Mouse (Mus musculus): ENCODE data around the gene Susd1.
A peak's percentile ranks its signal among the peaks of the same experiment; 100 is the strongest.
"Not testable (repeated sequence)": the region's sequence is repeated elsewhere in the genome, so short reads cannot be mapped to it uniquely, and the experiment has no call there.

The Susd1 gene

GRCm38 (mm10) chr4:59286351-59286750 is 152.1 kb downstream of the Susd1 start:
- DNase-seq (ENCODE audit: low read depth, low spot score) = not testable (repeated sequence)

- peak; percentile 63 for DNase-seq (ENCODE audit: low read depth, low spot score)
Measured at GRCm38 (mm10) chr4:59282699-59283487, 155.5 kb downstream of the Susd1 start.

GRCm38 (mm10) chr4:59282137-59282536 is 156.3 kb downstream of the Susd1 start:
- no peak for DNase-seq (ENCODE audit: low read depth, low spot score)

- no peak for DNase-seq (ENCODE audit: low read depth, low spot score)
Measured at GRCm38 (mm10) chr4:59280876-59281275, 157.6 kb downstream of the Susd1 start.

- no peak for DNase-seq (ENCODE audit: low read depth, low spot score)
Measured at GRCm38 (mm10) chr4:59279111-59279510, 159.3 kb downstream of the Susd1 start.

GRCm38 (mm10) chr4:59278410-59278809 is 160.0 kb downstream of the Susd1 start:
- DNase-seq (ENCODE audit: low read depth, low spot score) = no peak

- DNase-seq (ENCODE audit: low read depth, low spot score) = no peak
Measured at GRCm38 (mm10) chr4:59277958-59278357, 160.5 kb downstream of the Susd1 start.

GRCm38 (mm10) chr4:59275956-59276355 is 162.5 kb downstream of the Susd1 start:
- DNase-seq (ENCODE audit: low read depth, low spot score) = no peak

- no peak for DNase-seq (ENCODE audit: low read depth, low spot score)
Measured at GRCm38 (mm10) chr4:59275494-59275893, 162.9 kb downstream of the Susd1 start.

- no peak for DNase-seq (ENCODE audit: low read depth, low spot score)
Measured at GRCm38 (mm10) chr4:59274136-59274535, 164.3 kb downstream of the Susd1 start.

GRCm38 (mm10) chr4:59273342-59273741 is 165.1 kb downstream of the Susd1 start:
- peak; percentile 55 for DNase-seq (ENCODE audit: low read depth, low spot score)

GRCm38 (mm10) chr4:59265631-59266030 is 172.8 kb downstream of the Susd1 start:
- no peak for DNase-seq (ENCODE audit: low read depth, low spot score)

- no peak for DNase-seq (ENCODE audit: low read depth, low spot score)
Measured at GRCm38 (mm10) chr4:59265182-59265581, 173.3 kb downstream of the Susd1 start.
